Mouse (Mus musculus) midbrain, embryonic 12.5 days (tissue): ENCODE results near the gene Otud5. TPM values are rescaled to one million over a fixed set of nuclear protein-coding genes. Genes with fewer than 3 reads are reported as not detected.
A peak's percentile ranks its signal among the peaks of the same experiment; 100 is the strongest.

Experiments used
- microRNA counts: library from miRNA; unstranded; fragments of <30 nt; microRNA quantifications from one replicate; lab custom pipeline; 2017
- microRNA-seq: library from miRNA; unstranded; fragments of <30 nt; microRNA quantifications from one replicate; pipeline ENCODE4, GENCODE M21; 2017
- polyA plus RNA-seq: library from polyadenylated mRNA; unstranded; fragments of >200 nt; fragmentation: Nextera tagmentation; extraction: Ambion mirVana; gene quantifications from 2 replicates; pipeline ENCODE4 v1.2.1, GENCODE M21; 2016

Otud5 gene
- polyA plus RNA-seq, 1 experiment from 2014 or later: 68.3 TPM

MicroRNA genes within 50 kb of the gene (microRNA counts, 519-probe panel; counts per million panel counts)
- 5,101 counts per million, percentile 44 among the panel's probes with 10 or more counts for microRNA mmu-miR-1198 (lab: Ali Mortazavi, UCI)

Small RNA genes lying within 50 kb of the gene (microRNA-seq; reads per million reads assigned to microRNA genes)
- 49.2 reads per million, percentile 44 among the genes with 10 or more reads in this experiment for gene Mir1198

Other genes starting within 250 kb of the Otud5 start
- 30.3 and 30.8 TPM in 2 replicates for gene Ccdc22, start 235.8 kb upstream of the Otud5 start, polyA plus RNA-seq
- gene Cacna1f, start 234.3 kb upstream of the Otud5 start, polyA plus RNA-seq: not detected in 2 replicates
- 39.9 and 40.8 TPM in 2 replicates for gene Syp, start 202.9 kb upstream of the Otud5 start, polyA plus RNA-seq
- gene Prickle3, start 184.1 kb upstream of the Otud5 start, polyA plus RNA-seq: 2.6 and 2.7 TPM in 2 replicates
- gene Plp2, start 170.0 kb upstream of the Otud5 start, polyA plus RNA-seq: 29.2 and 33.2 TPM in 2 replicates
- 0.09 TPM in 1 of 2 replicates, not detected in the other for gene Magix, start 160.1 kb upstream of the Otud5 start, polyA plus RNA-seq
- gene Gpkow, start 144.2 kb upstream of the Otud5 start, polyA plus RNA-seq: 43.6 and 45.7 TPM in 2 replicates
- gene Wdr45, start 127.0 kb upstream of the Otud5 start, polyA plus RNA-seq: 26.4 and 27.0 TPM in 2 replicates
- gene Gm45208, start 119.1 kb upstream of the Otud5 start, polyA plus RNA-seq: not detected in 2 replicates
- 88.8 and 89.2 TPM in 2 replicates for gene Praf2, start 112.9 kb upstream of the Otud5 start, polyA plus RNA-seq
- gene Ccdc120, start 90.5 kb upstream of the Otud5 start, polyA plus RNA-seq: 27.5 and 34.1 TPM in 2 replicates
- 37.6 and 39.1 TPM in 2 replicates for gene Tfe3, start 78.8 kb upstream of the Otud5 start, polyA plus RNA-seq
- gene Gripap1, start 51.6 kb upstream of the Otud5 start, polyA plus RNA-seq: 78.3 and 80.8 TPM in 2 replicates
- gene Kcnd1, start 19.1 kb upstream of the Otud5 start, polyA plus RNA-seq: 0.96 and 1.5 TPM in 2 replicates
- 19.2 and 19.7 TPM in 2 replicates for gene Pim2, start 36.9 kb downstream of the Otud5 start, polyA plus RNA-seq
- gene Slc35a2, start 42.7 kb downstream of the Otud5 start, polyA plus RNA-seq: 31.0 and 31.4 TPM in 2 replicates
- gene Pqbp1, start 57.9 kb downstream of the Otud5 start, polyA plus RNA-seq: 177 and 180 TPM in 2 replicates
- gene Timm17b, start 58.0 kb downstream of the Otud5 start, polyA plus RNA-seq: 156 and 160 TPM in 2 replicates
- gene Gm10491, start 66.5 kb downstream of the Otud5 start, polyA plus RNA-seq: not detected in 2 replicates
- not detected in 2 replicates for gene Gm10490, start 68.2 kb downstream of the Otud5 start, polyA plus RNA-seq
- 77.5 and 87.2 TPM in 2 replicates for gene Pcsk1n, start 78.5 kb downstream of the Otud5 start, polyA plus RNA-seq
- gene Eras, start 87.2 kb downstream of the Otud5 start, polyA plus RNA-seq: not detected in 2 replicates
- gene Hdac6, start 106.5 kb downstream of the Otud5 start, polyA plus RNA-seq: 80.1 and 87.9 TPM in 2 replicates
- 1.5 TPM in 2 replicates for gene Gata1, start 136.7 kb downstream of the Otud5 start, polyA plus RNA-seq
- gene Glod5, start 177.1 kb downstream of the Otud5 start, polyA plus RNA-seq: not detected in 2 replicates
- gene Suv39h1, start 233.4 kb downstream of the Otud5 start, polyA plus RNA-seq: 68.5 and 70.3 TPM in 2 replicates
- 0.22 and 0.26 TPM in 2 replicates for gene Was, start 249.1 kb downstream of the Otud5 start, polyA plus RNA-seq